Mouse (Mus musculus) left cerebral cortex, postnatal 10 days (tissue): ENCODE measurements around the gene Elovl7. TPM values are rescaled to one million over a fixed set of nuclear protein-coding genes. Genes with fewer than 3 reads are reported as not detected.

Source experiments
- DNase-seq, 2 experiments: peaks; one replicate each; pipeline ENCODE4 v3.0.0; 2021 to 2022; ENCODE audit warnings: low spot score in 2 of 2, mixed read lengths in 1 of 2; ENCODE audit errors: extremely low spot score in 1 of 2
- intact Hi-C: fragments of 180-260 bp; cut with DNase I; formaldehyde crosslinking; loops from one replicate; pipeline ENCODE4 v1.15.1; 2025
- total RNA-seq, 2 experiments: library from RNA; stranded (reverse); gene quantifications; 2 replicates each; pipeline ENCODE4 v1.2.3; 2021

Elovl7 gene
- total RNA-seq, 2 experiments from 2014 or later, result 4.6 to 5.9 TPM

GRCm38 (mm10) chr13:108290314-108290713 is 76.1 kb downstream of the Elovl7 start:
- DNase-seq, result no peak
- intact Hi-C loops, result no loop called here

- intact Hi-C loops, result no loop called here
- peak in 1 of 2 experiments; percentile 58 for DNase-seq
These were observed 83.3 kb downstream of the Elovl7 start for GRCm38 (mm10) chr13:108297350-108298093.

- intact Hi-C loops, result no loop called here
- DNase-seq, result no peak
These were observed 84.0 kb downstream of the Elovl7 start for GRCm38 (mm10) chr13:108298241-108298640.

- peak in 1 of 2 experiments; percentile 28 for DNase-seq
- intact Hi-C loops, result no loop called here
These were observed 86.2 kb downstream of the Elovl7 start for GRCm38 (mm10) chr13:108300346-108300950.

GRCm38 (mm10) chr13:108301411-108301810 is 87.2 kb downstream of the Elovl7 start:
- peak; percentile 21 to 39 for DNase-seq
- intact Hi-C loops, result no loop called here

GRCm38 (mm10) chr13:108302957-108303675 is 88.9 kb downstream of the Elovl7 start:
- no peak for DNase-seq
- intact Hi-C loops, result no loop called here

- intact Hi-C loops, result no loop called here
- no peak for DNase-seq
These were observed 89.6 kb downstream of the Elovl7 start for GRCm38 (mm10) chr13:108303841-108304240.

- no peak for DNase-seq
- intact Hi-C loops, result no loop called here
These were observed 90.5 kb downstream of the Elovl7 start for GRCm38 (mm10) chr13:108304680-108305079.

- DNase-seq, result peak; percentile 94 to 97
- intact Hi-C loops, result loop anchor here (5.0 kb wide), 1 partner anchor 104 kb away; the partner anchor contains the start of gene Elovl7
These were observed 101.7 kb downstream of the Elovl7 start, which contains the start of gene Depdc1b for GRCm38 (mm10) chr13:108315702-108316486. Depdc1b (plus strand) TSS chr13:108316332.

- DNase-seq, result no peak
- intact Hi-C loops, result loop anchor here (5.0 kb wide), 1 partner anchor 104 kb away; the partner anchor contains the start of gene Elovl7
These were observed 102.3 kb downstream of the Elovl7 start for GRCm38 (mm10) chr13:108316487-108316903.

GRCm38 (mm10) chr13:108317414-108317813 is 103.2 kb downstream of the Elovl7 start:
- DNase-seq, result no peak
- intact Hi-C loops, result loop anchor here (5.0 kb wide), 1 partner anchor 105 kb away; the partner anchor contains the start of gene Elovl7

GRCm38 (mm10) chr13:108319028-108319427 is 104.8 kb downstream of the Elovl7 start:
- DNase-seq, result no peak
- intact Hi-C loops, result loop anchor here (5.0 kb wide), 1 partner anchor 107 kb away; the partner anchor contains the start of gene Elovl7

GRCm38 (mm10) chr13:108320216-108320615 is 106.0 kb downstream of the Elovl7 start:
- intact Hi-C loops, result no loop called here

GRCm38 (mm10) chr13:108322466-108322865 is 108.3 kb downstream of the Elovl7 start:
- no peak for DNase-seq
- intact Hi-C loops, result no loop called here

More at GRCm38 (mm10) chr13:108320216-108320615, 106.0 kb downstream of the Elovl7 start:
- no peak for DNase-seq

- DNase-seq, result no peak
- intact Hi-C loops, result no loop called here
These were observed 109.1 kb downstream of the Elovl7 start for GRCm38 (mm10) chr13:108323317-108323716.

GRCm38 (mm10) chr13:108323866-108324829 is 109.9 kb downstream of the Elovl7 start:
- DNase-seq, result no peak
- intact Hi-C loops, result no loop called here

- intact Hi-C loops, result no loop called here
- DNase-seq, result no peak
These were observed 111.7 kb downstream of the Elovl7 start for GRCm38 (mm10) chr13:108325871-108326270.
